Mouse (Mus musculus) spleen, embryonic (tissue): Measurements from ENCODE around the gene AW011738.

Source experiments
- CTCF ChIA-PET: fragments of 350-600 bp; sonication (Branson Sonifier 250); formaldehyde crosslinking; loops from one replicate; lab custom pipeline; 2022; lab: Charles Lee

The AW011738 gene

GRCm38 (mm10) chr4:156236651-156237447, 33.7 kb downstream of the AW011738 start:
- CTCF ChIA-PET = no interaction called here

DNA sequence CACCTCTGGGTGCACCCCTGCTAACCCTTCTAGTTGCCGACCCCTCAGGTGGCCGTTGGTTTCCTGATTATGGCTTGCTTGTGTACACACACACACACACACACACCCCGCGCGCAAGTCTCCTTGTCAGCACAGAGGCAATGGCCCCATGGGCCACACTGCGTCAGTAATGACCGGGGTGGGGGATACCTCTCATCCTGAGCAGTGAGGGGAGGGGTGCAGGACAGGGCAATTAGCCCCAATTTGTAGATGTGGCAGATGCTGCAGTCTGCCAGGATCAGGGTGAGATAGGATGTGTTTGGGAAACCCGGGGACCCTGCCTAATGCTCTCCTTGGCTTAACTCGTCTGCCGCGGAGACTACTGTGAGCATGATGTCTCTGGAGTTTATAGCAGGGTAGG, 46.5 kb downstream of the AW011738 start:
- CTCF ChIA-PET = no interaction called here

- CTCF ChIA-PET = no interaction called here
Measured at GRCm38 (mm10) chr4:156251081-156251480, 48.0 kb downstream of the AW011738 start.

DNA sequence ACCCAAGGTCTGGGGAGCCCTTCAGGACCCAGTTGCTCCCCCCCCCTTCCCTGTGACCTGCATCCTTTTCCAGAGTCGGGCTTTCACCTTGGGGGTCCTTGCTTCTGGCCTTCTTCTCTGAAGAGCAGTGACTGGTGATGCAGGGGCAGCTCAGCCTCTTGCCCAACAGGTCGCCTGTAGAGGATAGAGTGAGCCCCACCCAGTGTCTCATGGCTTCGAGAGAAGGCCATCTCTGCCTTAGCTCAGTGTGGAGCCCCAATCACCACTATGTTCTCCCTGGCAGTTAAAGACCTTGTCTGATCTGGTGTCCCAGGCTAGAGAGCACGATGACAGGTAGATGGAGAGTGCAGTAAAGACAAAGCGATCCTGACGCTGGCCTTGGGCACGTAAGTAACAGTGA, 49.0 kb downstream of the AW011738 start:
- CTCF ChIA-PET = interaction anchor here (0.6 kb wide), 1 partner anchor 1052 kb away, joined by 3 read pairs; no protein-coding TSS in a partner anchor

- CTCF ChIA-PET = interaction anchor here (0.6 kb wide), 1 partner anchor 1053 kb away, joined by 3 read pairs; no protein-coding TSS in a partner anchor
Measured at GRCm38 (mm10) chr4:156252619-156253018, 49.5 kb downstream of the AW011738 start.

GRCm38 (mm10) chr4:156253043-156253442, 49.9 kb downstream of the AW011738 start:
- CTCF ChIA-PET = no interaction called here

DNA sequence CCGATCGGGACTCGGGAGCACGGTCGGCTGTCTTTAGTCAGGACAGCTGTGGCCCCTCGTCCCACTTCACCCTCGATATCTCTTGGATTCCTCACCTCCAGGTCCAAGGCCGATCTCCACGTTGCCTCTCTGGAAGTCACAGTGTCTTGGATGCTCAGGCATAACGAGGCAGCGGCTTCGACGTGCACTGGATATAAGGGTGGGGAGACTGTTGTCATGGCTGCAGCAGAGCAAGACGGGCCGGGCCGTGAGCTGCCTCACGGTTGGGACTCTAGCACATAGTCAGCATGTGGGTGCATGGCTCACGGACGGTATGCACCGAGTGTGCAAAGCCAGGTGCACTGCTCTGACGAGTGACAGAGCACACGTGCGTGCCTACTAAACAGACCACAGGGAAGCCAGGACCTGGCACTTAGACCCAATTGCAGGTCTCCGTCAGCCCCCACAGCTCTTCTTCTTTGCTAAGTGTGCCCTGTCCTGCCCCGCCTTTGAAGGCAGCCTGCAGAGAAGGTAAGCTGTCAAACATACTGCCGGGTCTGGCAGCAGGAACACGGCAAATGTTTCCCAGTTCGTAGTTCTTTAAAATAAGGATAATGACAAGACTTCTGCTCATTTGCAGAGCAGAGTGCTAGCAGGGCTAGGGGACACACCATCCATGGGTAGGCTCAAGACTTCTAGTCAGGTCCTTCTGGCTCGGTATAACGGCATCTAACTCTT, 51.4 kb downstream of the AW011738 start:
- CTCF ChIA-PET = no interaction called here
